Mouse (Mus musculus) kidney, postnatal 10 days (tissue): ENCODE results near the gene Numa1.
"Not testable (repeated sequence)": the region's sequence is repeated elsewhere in the genome, so short reads cannot be mapped to it uniquely, and the experiment has no call there.

Source experiments
- DNase-seq: peaks from one replicate; pipeline ENCODE4 v3.0.0; 2021; ENCODE audit warnings: mixed read lengths

Gene Numa1

GRCm38 (mm10) chr7:101937569-101937968 lies 3.7 kb downstream of the Numa1 start:
- DNase-seq: no peak

GRCm38 (mm10) chr7:101938348-101938747 lies 4.4 kb downstream of the Numa1 start:
- no peak for DNase-seq

DNA sequence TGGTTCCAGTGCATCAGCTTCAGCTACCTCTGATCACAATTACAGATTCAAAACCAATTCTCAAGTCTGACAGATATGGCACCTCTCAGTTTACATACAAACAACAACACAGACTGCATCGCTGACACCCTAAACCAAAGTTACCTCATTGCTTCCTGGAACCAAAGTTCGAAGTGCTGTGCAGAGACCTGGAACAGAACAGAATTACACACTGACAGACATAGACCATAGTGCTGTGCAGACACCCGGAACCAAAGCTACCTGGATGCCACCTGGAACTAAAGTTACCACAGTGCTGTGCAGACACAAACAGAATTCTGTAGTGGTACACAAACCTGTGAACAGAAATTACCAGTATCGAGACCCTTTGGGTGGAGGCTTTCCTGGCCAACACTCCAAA lies 5.8 kb downstream of the Numa1 start:
- DNase-seq: peak; percentile 34

DNA sequence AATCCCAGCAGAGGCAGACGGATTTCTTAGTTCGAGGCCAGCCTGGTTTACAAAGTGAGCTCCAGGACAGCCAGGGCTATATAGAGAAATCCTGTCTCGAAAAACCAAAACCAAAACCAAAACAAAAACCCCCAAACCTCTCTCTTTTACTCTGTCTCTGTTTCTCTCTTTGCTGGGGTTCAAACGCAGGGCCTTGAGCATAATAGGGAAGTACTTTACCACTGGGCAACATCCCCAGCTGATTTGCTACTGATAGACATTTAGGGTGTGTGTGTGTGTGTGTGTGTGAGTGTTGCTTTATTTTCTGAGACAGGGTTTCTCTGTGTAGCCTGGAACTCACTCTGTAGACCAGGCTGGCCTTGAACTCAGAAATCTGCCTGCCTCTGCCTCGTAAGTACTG lies 15.1 kb downstream of the Numa1 start:
- not testable (repeated sequence) for DNase-seq

GRCm38 (mm10) chr7:101951648-101952047 lies 17.7 kb downstream of the Numa1 start:
- no peak for DNase-seq

DNA sequence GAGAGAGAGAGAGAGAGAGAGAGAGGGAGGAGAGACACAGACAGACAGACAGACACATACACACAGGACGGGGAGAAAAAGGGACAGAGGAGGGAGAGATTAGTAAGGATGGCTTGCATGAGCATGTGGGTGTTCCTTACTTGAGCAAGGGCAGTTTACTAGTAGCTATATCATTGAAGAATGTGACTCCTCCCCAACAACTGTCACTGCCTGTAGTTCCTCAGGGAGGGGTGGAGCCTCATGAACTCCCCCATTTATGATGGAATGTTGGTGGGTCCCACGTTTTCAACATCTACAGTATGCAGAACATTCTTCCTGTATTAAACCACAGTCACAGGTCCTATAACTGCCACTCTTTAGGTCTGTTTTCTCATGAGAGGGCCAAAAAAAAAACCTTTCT lies 18.2 kb downstream of the Numa1 start:
- no peak for DNase-seq

GRCm38 (mm10) chr7:101954163-101954562 lies 20.3 kb downstream of the Numa1 start:
- DNase-seq: no peak

GRCm38 (mm10) chr7:101955276-101955675 lies 21.4 kb downstream of the Numa1 start:
- no peak for DNase-seq

DNA sequence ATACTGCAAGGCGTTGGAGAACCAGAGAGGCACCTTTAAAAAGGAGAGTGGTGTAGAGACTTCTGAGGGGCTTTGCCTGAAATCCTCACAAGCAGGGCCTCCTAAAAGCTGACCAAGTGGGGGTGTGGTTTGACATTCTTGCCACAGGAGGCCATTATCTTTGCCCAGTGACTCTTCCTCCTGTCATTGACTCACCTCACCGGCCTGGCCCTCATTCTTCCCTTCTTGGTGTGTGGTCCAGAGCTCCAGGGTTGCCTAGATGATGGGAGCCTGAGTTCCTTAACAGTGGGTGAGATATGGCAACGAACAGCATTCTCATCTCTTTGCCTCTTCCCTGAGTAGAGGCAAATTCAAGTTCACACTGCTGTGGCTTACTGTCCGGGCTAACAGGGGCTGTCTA lies 22.0 kb downstream of the Numa1 start:
- DNase-seq: no peak

GRCm38 (mm10) chr7:101956481-101956880 lies 22.6 kb downstream of the Numa1 start:
- DNase-seq: no peak

DNA sequence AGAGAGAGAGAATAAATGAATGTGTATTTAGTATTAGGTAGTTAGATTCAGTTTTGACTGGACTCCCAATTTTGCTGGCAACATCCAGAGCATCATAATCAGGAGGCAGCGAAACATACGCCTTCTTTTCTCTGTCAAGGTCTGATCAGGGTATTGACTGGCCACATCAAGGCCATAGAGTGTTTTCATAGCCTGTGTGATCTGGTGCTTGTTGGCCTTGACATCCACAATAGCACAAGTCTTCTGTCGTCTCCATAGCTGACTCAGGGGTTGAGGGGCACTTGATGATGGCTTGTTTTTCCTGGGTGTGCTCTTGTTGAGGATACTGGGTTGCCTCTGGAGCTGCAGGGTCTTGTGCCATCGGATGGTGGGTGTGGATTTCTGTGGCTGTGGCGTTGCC lies 23.0 kb downstream of the Numa1 start:
- DNase-seq: no peak

GRCm38 (mm10) chr7:101962829-101963228 lies 28.9 kb downstream of the Numa1 start:
- no peak for DNase-seq

DNA sequence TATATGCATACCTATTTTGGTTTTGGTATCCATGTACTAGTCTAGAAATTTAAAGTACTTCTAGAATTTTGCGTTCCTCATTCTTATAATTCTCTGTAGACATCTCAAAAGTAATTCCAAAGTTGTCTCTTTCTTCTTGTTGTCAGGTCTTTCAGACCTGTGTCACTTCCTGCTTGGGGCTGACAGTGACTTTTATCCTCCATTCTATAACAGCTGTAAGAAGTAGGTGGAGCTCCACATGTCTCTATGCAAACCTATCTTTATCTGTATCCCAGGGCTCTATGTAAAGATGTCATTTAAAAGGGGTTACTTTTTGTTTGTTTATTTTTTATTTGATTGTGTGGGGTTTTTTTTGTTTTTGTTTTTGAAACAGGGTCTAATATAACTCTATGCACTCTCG lies 29.7 kb downstream of the Numa1 start:
- DNase-seq: no peak

GRCm38 (mm10) chr7:101964551-101964950 lies 30.6 kb downstream of the Numa1 start:
- peak; percentile 53 for DNase-seq

DNA sequence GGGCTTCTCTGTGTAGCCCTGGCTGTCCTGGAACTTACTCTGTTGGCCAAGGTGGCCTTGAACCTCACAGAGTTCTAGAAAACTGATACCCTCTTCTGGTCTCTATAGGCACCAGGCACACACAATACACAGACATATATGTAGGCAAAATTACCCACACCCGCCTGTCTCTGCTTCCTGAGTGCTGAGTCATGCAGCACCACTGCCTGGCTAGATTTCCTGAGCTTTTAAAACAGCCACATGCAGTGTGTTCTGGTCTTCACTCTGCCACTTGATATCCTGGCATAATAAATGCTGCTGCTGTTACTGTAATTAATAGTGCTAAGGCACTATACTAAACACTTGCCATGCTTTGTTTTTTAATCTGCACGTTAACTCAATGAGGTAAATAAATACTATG lies 31.7 kb downstream of the Numa1 start:
- no peak for DNase-seq

DNA sequence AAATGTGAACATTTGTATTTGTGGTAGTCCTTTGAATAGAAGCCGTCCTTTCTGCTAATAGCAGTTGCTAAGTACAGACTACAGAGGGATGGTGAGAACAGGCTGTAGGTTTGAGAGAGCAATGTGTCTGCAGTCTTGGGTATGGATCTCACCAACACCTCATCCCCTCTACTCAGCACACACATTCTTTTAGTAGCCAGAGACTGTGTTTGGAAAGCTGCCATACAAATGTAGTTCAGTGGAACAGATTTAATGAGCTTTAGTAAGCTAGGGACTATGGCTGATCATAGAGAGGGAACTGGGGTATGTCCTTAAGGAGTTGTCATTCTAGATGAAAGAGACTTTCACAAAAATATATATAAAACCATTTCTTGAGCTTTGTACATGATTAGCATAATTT lies 33.3 kb downstream of the Numa1 start:
- DNase-seq: no peak

- no peak for DNase-seq
Observed at GRCm38 (mm10) chr7:101968751-101969150, 34.8 kb downstream of the Numa1 start.

GRCm38 (mm10) chr7:101969694-101970428 lies 36.0 kb downstream of the Numa1 start:
- peak; percentile 94 for DNase-seq

DNA sequence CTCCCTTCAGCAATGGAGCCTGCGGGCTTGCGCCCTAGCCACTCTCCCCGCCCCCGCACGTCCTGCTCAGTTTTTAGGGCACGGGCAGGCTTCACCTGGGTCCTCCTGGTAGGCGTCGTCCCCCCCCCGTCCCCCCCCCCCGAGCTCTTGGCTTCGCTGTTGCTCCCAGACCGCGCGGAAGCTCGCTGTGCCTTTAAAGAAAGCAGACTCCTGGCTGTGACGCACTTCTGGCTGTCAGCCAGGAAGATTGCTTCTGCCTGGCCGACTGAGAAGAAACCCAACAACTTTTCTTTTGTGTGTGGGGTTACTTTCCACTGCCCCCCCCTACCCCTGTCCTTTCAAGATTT lies 36.5 kb downstream of the Numa1 start:
- DNase-seq: peak; percentile 98

DNA sequence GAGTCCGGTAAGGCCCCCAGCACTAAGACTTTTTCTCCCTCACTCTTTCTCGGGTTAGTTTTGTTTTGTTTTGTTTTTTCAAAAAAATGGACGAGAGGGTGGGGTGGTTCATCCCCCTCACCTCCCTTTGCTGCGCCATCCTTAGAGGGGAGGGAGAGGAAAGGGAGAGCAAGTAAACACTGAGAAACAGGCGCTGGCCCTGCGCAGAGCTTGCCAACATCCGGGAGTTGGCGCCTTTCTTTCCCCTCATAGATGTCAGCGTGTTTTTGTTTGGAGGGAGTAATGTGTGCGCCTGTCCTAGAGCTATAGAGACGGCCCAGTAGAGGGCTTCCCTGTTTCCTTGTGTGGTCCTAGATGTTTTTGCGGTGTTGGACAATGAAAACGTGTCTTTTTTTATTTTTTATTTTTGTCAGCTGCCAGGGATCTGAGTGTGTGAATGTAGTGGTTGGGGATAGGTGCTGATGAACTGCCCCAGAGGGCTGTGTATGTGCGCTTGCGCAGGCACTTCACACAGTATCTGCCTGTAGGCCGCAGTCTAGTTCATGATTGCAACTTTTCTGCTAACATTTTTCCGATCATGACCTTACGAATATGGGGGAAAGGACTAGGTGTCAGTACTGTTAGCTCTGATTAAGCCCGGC lies 37.0 kb downstream of the Numa1 start:
- peak; percentile 85 for DNase-seq

DNA sequence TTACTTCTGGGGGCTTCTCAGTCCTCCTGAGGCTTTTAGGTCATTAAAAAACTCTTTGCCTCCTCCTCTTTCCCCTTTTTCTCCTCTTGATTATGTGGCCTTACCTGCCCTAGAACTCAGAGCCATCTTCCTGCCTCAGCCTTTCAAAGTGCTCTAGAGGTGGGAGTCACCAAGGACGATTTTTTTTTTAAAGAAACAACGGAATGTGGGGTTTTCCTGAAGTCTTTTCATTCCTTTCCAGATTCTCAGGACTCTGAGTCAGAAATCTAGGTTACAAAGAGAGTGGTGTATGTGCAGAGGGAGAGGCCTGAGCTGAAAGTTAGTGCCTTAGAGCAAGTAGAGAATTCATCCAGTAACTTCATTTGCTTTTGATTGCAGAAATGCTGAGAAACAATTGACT lies 37.8 kb downstream of the Numa1 start:
- no peak for DNase-seq

DNA sequence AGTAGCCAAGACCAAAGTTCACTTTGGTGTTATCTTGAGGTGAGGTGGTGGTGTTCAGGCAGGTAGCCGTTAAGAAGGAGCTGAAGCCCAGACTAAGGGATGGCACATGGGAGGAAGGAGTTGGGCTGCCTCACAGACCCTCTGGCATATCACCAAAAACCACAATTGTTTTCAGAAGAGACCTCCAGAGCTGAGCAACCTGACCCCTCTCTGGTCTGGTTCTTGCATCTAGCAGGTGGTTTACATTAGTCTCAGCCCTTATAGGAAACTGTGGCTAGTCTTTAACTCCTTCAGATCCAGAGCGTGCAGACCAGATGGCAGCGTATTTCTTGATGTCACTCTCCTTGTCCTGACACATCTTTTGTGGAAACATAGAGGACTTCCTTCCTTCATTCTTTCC lies 39.8 kb downstream of the Numa1 start:
- no peak for DNase-seq

- DNase-seq: peak; percentile 57
Observed at GRCm38 (mm10) chr7:101974505-101974904, 40.6 kb downstream of the Numa1 start.

DNA sequence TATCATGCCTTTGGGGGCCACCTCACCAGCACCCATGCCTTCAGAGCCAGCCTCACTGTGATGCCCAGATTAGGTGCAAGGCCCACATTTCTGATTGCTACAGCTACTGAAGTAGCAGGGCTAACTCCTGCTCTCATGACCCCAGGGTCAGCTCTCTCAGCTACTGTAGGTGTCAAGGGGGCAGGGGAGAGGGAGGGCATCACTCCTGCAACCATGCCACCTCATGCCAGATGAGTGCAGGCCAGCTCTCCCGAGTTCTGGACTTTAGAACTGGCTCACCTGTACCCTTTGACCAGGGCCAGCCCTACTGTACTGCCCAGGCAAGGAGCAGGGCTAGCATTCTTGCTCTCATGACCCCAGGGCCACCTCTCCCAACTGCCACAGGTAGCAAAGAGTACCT lies 48.8 kb downstream of the Numa1 start:
- DNase-seq: no peak

DNA sequence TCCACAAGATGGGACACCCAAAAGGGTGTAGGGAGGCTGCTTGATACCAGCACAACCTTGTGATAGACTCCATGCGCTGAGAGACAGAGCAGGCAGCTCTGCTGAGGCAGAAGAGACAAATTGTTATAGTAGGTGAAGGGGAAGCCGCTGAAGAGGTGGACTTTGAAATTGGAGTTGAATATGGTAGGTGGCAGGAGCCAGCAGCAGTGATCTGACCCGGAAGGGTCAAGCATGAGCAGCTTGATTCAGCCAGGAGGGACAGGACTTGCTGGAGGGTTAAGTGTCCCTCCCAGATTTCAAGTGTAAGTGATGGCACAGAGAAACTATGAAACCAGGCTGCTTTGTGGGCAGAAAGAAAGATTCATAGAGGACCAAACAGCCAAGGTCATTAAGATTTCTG lies 51.2 kb downstream of the Numa1 start:
- no peak for DNase-seq
